Mouse (Mus musculus) brain, embryonic 14.5 days (tissue): ENCODE results near the gene Pin1.

Source experiments
- CTCF ChIP-seq: fragments of 200-500 bp; IDR thresholded peaks from 2 replicates; pipeline ENCODE4 v1.5.1; 2012; ENCODE audit warnings: inconsistent platforms, mild to moderate bottlenecking, moderate library complexity, borderline replicate concordance; ENCODE audit not compliant: insufficient read depth, insufficient read length; ENCODE audit errors: extremely low read depth
- POLR2A ChIP-seq: fragments of 200-500 bp; IDR thresholded peaks from 2 replicates; pipeline ENCODE4 v1.6.1; 2012; ENCODE audit warnings: mild to moderate bottlenecking, inconsistent platforms, borderline replicate concordance; ENCODE audit not compliant: poor library complexity, insufficient read depth, insufficient read length, severe bottlenecking; ENCODE audit errors: extremely low read depth

GRCm38 (mm10) chr9:20705981-20706380 is 54.1 kb downstream of the Pin1 start:
- no peak for TF ChIP-seq CTCF
- no peak for TF ChIP-seq POLR2A
